Mouse (Mus musculus) erythroid progenitor cell, adult 5-6 weeks (primary cell): ENCODE results near the gene Oas2. TPM values are rescaled to one million over a fixed set of nuclear protein-coding genes. Genes with fewer than 3 reads are reported as not detected.
A peak's percentile ranks its signal among the peaks of the same experiment; 100 is the strongest.
"Not testable (repeated sequence)": the region's sequence is repeated elsewhere in the genome, so short reads cannot be mapped to it uniquely, and the experiment has no call there.

Source experiments
- ATAC-seq: replicated peaks from 2 replicates; pipeline ENCODE4 v1.8.0; 2016; ENCODE audit warnings: moderate number of reproducible peaks, mild to moderate bottlenecking, moderate TSS enrichment, inconsistent platforms; ENCODE audit not compliant: poor library complexity, low FRiP score, severe bottlenecking
- total RNA-seq, 2 experiments: library from RNA; stranded (forward) in 1 of 2; stranded (reverse) in 1 of 2; fragments of 150-400 nt in 1 of 2; fragments of 186-747, 209-891 nt in 1 of 2; gene quantifications; 2 replicates each; pipeline versions ENCODE4 v1.2.3 to v1.2.4; 2015 to 2017; ENCODE audit warnings: low replicate concordance in 2 of 2

Oas2 gene
- total RNA-seq (2015; ENCODE audit: low replicate concordance), result 5.0 and 12.3 TPM in 2 replicates
- total RNA-seq (2017; ENCODE audit: low replicate concordance), result 3.5 TPM in 2 replicates

- ATAC-seq, result no peak
Measured at GRCm38 (mm10) chr5:120749688-120750087, at the start of gene Oas2. Oas2 (minus strand) TSS chr5:120749853.

GRCm38 (mm10) chr5:120798943-120799342 lies 49.3 kb upstream of the Oas2 start:
- ATAC-seq, result peak; percentile 85

GRCm38 (mm10) chr5:120798147-120798546 lies 48.5 kb upstream of the Oas2 start:
- ATAC-seq, result peak; percentile 75

- ATAC-seq, result not testable (repeated sequence)
Measured at GRCm38 (mm10) chr5:120795480-120796034, 45.9 kb upstream of the Oas2 start, which contains the start of gene Oas1e. Oas1e (minus strand) TSS chr5:120795530.

GRCm38 (mm10) chr5:120793043-120793442 lies 43.4 kb upstream of the Oas2 start:
- peak; percentile 75 for ATAC-seq

GRCm38 (mm10) chr5:120787042-120787441 lies 37.4 kb upstream of the Oas2 start:
- ATAC-seq, result no peak

- no peak for ATAC-seq
Measured at GRCm38 (mm10) chr5:120782446-120782845, 32.8 kb upstream of the Oas2 start.

GRCm38 (mm10) chr5:120781646-120782045 lies 32.0 kb upstream of the Oas2 start:
- ATAC-seq, result no peak

GRCm38 (mm10) chr5:120779922-120780321 lies 30.3 kb upstream of the Oas2 start:
- ATAC-seq, result no peak

GRCm38 (mm10) chr5:120778941-120779340 lies 29.3 kb upstream of the Oas2 start:
- no peak for ATAC-seq

GRCm38 (mm10) chr5:120777478-120777877 lies 27.8 kb upstream of the Oas2 start, which contains the start of gene Oas3:
Oas3 (minus strand) TSS chr5:120777661.
- peak; percentile 81 for ATAC-seq

- peak; percentile 43 for ATAC-seq
Measured at GRCm38 (mm10) chr5:120776801-120777200, 27.1 kb upstream of the Oas2 start.

- peak; percentile 72 for ATAC-seq
Measured at GRCm38 (mm10) chr5:120775287-120775985, 25.8 kb upstream of the Oas2 start.

GRCm38 (mm10) chr5:120769396-120769795 lies 19.7 kb upstream of the Oas2 start:
- ATAC-seq, result peak; percentile 97

GRCm38 (mm10) chr5:120765010-120765409 lies 15.4 kb upstream of the Oas2 start:
- no peak for ATAC-seq

GRCm38 (mm10) chr5:120761901-120762300 lies 12.2 kb upstream of the Oas2 start:
- ATAC-seq, result peak; percentile 69

GRCm38 (mm10) chr5:120754215-120754614 lies 4.6 kb upstream of the Oas2 start:
- no peak for ATAC-seq

GRCm38 (mm10) chr5:120752786-120753185 lies 3.1 kb upstream of the Oas2 start:
- ATAC-seq, result no peak

- ATAC-seq, result no peak
Measured at GRCm38 (mm10) chr5:120751206-120751605, 1.6 kb upstream of the Oas2 start.

- ATAC-seq, result 0 out of 2 replicates have a peak, but pooled peaks have one; percentile 54
Measured at GRCm38 (mm10) chr5:120746451-120746850, 3.2 kb downstream of the Oas2 start.

- ATAC-seq, result peak; percentile 69; the same call in 1 of the 2 replicates
Measured at GRCm38 (mm10) chr5:120742125-120742524, 7.5 kb downstream of the Oas2 start.
